In the genomic region with DNA sequence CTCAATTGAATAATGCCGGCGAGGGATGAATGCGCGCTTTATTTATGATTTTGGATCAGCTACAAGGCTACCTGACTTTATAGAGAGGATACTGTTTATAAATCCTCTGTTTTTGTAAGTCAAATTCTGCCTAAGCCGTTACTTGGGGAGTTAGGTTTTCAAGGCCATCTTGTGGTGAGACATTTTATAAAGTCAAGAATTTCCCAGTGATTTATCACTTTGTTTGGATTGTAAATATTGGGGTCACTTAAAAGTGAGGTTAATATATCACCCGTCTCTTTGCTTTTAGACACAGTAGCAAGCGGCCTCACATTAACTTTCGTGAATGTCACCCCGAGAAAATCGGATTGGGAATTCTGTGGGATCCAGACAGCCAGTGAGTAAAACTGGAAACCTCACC, we compare ENCODE assay signal across 10 mouse cellular contexts.
"Had no signal": no experiment of that assay in that cellular context is flagged by ENCODE, and none has a peak within 500 bp of the region (broad histone marks: within the 10 kb centered on the region; RNA-seq: fewer than 3 reads in every experiment).

No protein-coding gene starts in this region.

- H3K9ac ChIP-seq: limb, embryonic 15.5 days; liver, embryonic 14.5 days; midbrain, embryonic 13.5 days; neural tube, embryonic 12.5 days had no signal

- ATAC-seq: hindbrain, embryonic 16.5 days; midbrain, embryonic 13.5 days had no signal

- H3K9me3 ChIP-seq: limb, embryonic 15.5 days; midbrain, embryonic 13.5 days; neural tube, embryonic 12.5 days had no signal

- H3K27me3 ChIP-seq: limb, embryonic 15.5 days; midbrain, embryonic 13.5 days; neural tube, embryonic 12.5 days had no signal

- H3K4me1 ChIP-seq: midbrain, embryonic 13.5 days; neural tube, embryonic 12.5 days had no signal

- H3K4me2 ChIP-seq: limb, embryonic 15.5 days; midbrain, embryonic 13.5 days; neural tube, embryonic 12.5 days had no signal

- DNase-seq: kidney, adult 9 months; lung, adult 18-20 months; lung, postnatal 36 days; thymus, adult 18-20 months; thymus, postnatal 14 days had no signal

- H3K27ac ChIP-seq: limb, embryonic 15.5 days; liver, embryonic 14.5 days; midbrain, embryonic 13.5 days; neural tube, embryonic 12.5 days had no signal

- H3K4me3 ChIP-seq: limb, embryonic 15.5 days; midbrain, embryonic 13.5 days; neural tube, embryonic 12.5 days had no signal

- H3K36me3 ChIP-seq: limb, embryonic 15.5 days; midbrain, embryonic 13.5 days; neural tube, embryonic 12.5 days had no signal
